Mouse (Mus musculus): ENCODE data around the gene Usp7. TPM values are rescaled to one million over a fixed set of nuclear protein-coding genes. Genes with fewer than 3 reads are reported as not detected.
"Not testable (repeated sequence)": the region's sequence is repeated elsewhere in the genome, so short reads cannot be mapped to it uniquely, and the experiment has no call there.

Gene Usp7
- polyA plus RNA-seq, 1 experiment: 8.0 TPM

DNA sequence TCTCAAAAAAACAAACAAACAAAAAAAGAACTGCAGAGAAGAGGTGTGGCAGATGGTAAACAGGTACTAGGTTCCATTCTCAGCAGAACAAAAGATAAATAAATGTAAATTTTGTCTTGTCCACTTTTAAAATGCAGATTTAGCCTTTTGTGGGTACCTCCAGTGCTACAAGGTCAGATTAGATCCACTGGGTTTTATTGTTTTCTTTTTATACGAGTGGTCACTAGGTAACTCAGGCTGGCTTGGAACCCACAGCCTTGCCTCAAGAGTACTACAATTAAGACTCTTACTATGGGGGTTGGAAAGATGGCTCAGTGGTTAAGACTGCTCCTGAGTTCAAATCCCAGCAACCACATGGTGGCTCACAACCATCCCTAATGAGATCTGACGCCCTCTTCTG, 33.9 kb downstream of the Usp7 start:
- Histone ChIP-seq H3K4me1 (no peaks in the 10 kb centered on the region), H3K27me3 (replicated peaks) (peaks cover 5% of the 10 kb centered on the region), H3K36me3 (replicated peaks; ENCODE audit: low read length) (no peaks in the 10 kb centered on the region), H3K4me3 (replicated peaks) (no peak overlapping the region), H3K9me3 (no peaks in the 10 kb centered on the region)
- no peak for TF ChIP-seq FLI1 (IDR thresholded peaks at IDR 0.05; ENCODE audit: low read length)
- TF ChIP-seq GATA1 (IDR thresholded peaks at IDR 0.05; ENCODE audit: borderline replicate concordance, low read length): no peak

DNA sequence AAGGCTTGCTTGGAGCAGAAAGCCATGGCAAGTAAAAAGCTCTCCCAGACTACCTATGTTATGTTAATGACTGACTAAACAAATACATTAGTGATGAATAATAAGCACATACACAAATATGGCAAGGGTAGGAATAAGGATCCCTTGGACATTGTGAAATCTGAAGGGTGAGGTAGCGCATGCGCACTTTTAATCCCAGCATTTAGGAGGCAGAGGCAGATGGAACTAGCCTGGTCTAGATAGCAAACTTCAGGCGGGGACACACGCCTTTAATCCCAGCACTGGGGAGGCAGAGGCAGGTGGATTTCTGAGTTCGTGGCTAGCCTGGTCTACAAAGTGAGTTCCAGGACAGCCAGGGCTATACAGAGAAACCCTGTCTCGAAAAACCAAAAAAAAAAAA, 34.5 kb downstream of the Usp7 start:
- not testable (repeated sequence) for H3K4me3 ChIP-seq (replicated peaks); H3K4me1 ChIP-seq; H3K27me3 ChIP-seq (replicated peaks); H3K9me3 ChIP-seq; H3K36me3 ChIP-seq (replicated peaks; ENCODE audit: low read length)

DNA sequence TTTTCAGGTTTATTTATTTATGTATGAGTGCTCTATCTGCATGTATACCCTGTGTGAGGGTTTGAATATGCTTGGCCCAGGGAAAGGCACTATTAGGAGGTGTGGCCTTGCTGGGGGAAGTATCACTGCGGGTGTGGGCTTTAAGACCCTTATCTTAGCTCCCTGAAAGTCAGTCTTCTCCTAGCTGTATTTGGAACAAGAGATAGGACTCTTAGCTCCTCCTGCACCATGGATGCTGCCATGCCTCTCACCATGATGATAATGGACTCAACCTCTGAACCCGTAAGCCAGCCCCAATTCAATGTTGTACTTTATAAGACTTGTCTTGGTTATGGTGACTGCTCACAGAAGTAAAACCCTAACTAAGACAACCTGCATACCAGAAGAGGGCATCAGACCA, 39.8 kb downstream of the Usp7 start:
- Histone ChIP-seq H3K9me3 (no peaks in the 10 kb centered on the region), H3K4me1 (peaks cover 28% of the 10 kb centered on the region), H3K4me3 (replicated peaks) (no peak overlapping the region), H3K27me3 (replicated peaks) (peaks cover 2% of the 10 kb centered on the region), H3K36me3 (replicated peaks; ENCODE audit: low read length) (no peaks in the 10 kb centered on the region)
- TF ChIP-seq GATA1 (IDR thresholded peaks at IDR 0.05; ENCODE audit: borderline replicate concordance, low read length) (no peak), FLI1 (IDR thresholded peaks at IDR 0.05; ENCODE audit: low read length) (no peak)

DNA sequence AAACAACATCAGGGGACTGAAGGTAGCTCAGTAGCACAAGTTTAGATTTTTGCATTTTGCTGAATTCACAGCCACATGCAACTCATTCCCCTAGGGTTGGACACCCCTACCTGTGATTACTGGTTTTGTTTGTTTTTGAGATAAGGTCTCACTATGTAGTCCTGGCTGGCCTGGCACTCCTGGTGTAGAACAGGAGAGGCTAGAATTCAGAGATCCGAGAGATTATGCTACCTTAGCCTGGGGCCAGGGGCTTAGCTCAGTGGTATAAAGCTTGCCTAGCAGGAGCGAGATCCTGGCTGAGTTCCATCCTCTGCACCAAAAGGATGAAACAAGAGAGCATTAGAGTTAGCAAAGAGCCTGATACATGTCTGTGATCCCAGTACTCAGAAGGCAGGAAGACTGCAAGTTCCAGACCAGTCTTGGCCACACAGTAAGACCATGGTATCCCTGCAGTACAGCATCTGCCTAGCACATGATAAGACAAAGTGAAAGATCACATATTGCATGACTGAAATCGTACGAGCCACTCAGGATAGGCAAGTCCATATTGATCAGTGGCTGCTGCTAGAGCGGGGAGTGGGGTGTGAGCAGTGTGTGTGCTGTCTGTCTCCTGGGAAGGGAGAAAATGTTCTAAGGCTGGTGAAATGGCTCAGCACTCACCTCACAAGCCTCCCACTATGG, 40.4 kb downstream of the Usp7 start:
- H3K27me3 ChIP-seq (replicated peaks): peaks cover 2% of the 10 kb centered on the region
- H3K36me3 ChIP-seq (replicated peaks; ENCODE audit: low read length): no peaks in the 10 kb centered on the region
- no peak overlapping the region for H3K4me3 ChIP-seq (replicated peaks)
- peaks cover 34% of the 10 kb centered on the region for H3K4me1 ChIP-seq
- TF ChIP-seq GATA1 (IDR thresholded peaks at IDR 0.05; ENCODE audit: borderline replicate concordance, low read length) (no peak), FLI1 (IDR thresholded peaks at IDR 0.05; ENCODE audit: low read length) (no peak)
- no peaks in the 10 kb centered on the region for H3K9me3 ChIP-seq

DNA sequence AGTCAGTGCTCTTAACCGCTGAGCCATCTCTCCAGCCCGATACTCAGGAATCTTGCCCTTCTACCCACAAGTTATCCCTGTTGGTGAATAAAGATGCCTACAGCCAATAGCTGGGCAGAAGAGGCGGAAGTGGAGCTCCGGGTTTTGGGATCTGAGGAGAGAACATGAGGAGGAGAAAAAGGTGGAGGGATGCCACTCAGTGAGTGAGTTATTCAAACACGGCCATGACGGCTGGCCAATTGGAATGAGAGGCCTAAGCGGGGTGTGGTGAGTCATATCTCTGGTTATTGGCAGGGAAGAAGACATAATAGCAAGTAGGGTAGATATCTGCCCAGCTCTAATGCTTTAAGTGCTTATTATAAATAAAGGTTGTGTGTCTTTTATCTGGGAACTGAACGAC, 43.2 kb downstream of the Usp7 start:
- Histone ChIP-seq H3K4me1 (peaks cover 55% of the 10 kb centered on the region), H3K27me3 (replicated peaks) (no peaks in the 10 kb centered on the region), H3K36me3 (replicated peaks; ENCODE audit: low read length) (no peaks in the 10 kb centered on the region), H3K9me3 (peaks cover 3% of the 10 kb centered on the region; the same call in 1 of the 2 replicates), H3K4me3 (replicated peaks) (no peak overlapping the region)
- no peak for TF ChIP-seq FLI1 (IDR thresholded peaks at IDR 0.05; ENCODE audit: low read length)
- TF ChIP-seq GATA1 (IDR thresholded peaks at IDR 0.05; ENCODE audit: borderline replicate concordance, low read length): no peak

DNA sequence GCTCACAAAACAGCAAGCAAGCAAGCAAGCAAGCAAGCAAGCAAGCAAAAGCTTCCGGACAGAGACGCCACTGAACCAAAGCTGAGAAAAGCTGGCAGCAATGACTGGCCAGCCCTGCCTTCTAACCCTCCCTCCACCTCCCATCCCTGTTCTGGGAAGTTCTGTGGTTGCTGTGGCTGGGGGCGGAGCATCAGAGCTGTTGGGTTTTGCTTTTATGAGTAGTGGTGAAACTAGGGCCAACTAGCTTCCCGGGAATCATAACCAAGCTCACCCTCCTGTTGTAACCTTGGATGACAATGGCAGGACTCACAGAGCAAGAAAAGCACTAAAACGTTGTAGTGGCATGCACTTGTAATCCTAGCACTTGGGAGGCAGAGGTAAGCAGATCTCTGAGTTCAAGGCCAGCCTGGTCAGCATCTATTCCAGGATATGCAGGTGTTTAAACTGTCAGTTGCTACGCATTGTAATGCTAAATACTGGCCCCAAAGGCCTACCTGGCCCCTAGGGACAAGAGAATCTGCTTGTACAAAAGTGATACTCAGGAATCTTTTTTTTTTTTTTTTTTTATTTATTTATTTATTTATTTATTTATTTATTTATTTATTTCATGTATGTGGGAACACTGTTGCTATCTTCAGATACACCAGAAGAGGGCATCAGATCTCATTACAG, 43.8 kb downstream of the Usp7 start:
- Histone ChIP-seq H3K36me3 (replicated peaks; ENCODE audit: low read length) (no peaks in the 10 kb centered on the region), H3K27me3 (replicated peaks) (no peaks in the 10 kb centered on the region), H3K4me1 (peaks cover 56% of the 10 kb centered on the region), H3K4me3 (replicated peaks) (peak overlapping the region; percentile 74), H3K9me3 (peaks cover 3% of the 10 kb centered on the region; the same call in 1 of the 2 replicates)
- TF ChIP-seq FLI1 (IDR thresholded peaks at IDR 0.05; ENCODE audit: low read length) (no peak), GATA1 (IDR thresholded peaks at IDR 0.05; ENCODE audit: borderline replicate concordance, low read length) (no peak)

DNA sequence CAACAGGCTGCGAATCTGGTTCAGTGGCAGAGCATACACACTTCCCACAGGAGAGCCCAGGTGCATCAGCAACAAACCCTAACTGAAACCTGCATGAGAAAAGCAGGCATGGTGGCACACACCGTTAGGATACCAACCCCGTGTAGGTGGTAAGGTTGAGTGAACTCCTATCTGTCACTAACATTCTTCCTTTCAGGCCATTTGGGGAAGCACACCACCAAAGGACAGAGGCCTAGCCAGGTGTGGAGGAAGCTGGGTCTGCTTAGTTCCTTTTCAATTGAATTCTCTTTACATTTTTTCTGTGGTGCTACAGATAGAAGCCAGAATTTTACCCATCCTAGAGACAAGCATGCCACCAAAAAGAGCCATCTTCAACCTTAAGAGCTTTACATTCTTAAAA, 44.3 kb downstream of the Usp7 start:
- H3K27me3 ChIP-seq (replicated peaks): no peaks in the 10 kb centered on the region
- peaks cover 54% of the 10 kb centered on the region for H3K4me1 ChIP-seq
- H3K4me3 ChIP-seq (replicated peaks): peak overlapping the region; percentile 83
- TF ChIP-seq GATA1 (IDR thresholded peaks at IDR 0.05; ENCODE audit: borderline replicate concordance, low read length) (no peak), FLI1 (IDR thresholded peaks at IDR 0.05; ENCODE audit: low read length) (no peak)
- H3K36me3 ChIP-seq (replicated peaks; ENCODE audit: low read length): no peaks in the 10 kb centered on the region
- peaks cover 3% of the 10 kb centered on the region; the same call in 1 of the 2 replicates for H3K9me3 ChIP-seq

DNA sequence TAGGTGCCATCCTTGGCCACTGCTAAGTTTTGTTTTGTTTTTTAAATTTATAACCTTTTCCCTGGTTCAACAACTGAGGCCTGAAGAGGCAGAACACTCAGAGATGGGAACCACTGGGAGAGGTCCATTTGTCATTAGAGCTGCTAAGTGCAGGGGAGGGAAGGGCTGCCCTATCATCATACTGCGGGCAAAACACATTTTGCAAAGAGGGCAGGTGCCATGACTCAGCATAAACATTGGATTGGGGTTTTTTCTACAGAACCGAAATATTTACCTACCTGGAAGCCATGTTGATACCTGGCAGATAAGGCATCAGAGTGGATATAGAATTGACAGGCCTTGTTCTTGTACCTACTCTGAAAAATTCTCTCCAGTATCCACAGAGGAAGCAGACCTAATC, 45.6 kb downstream of the Usp7 start:
- Histone ChIP-seq H3K36me3 (replicated peaks; ENCODE audit: low read length) (no peaks in the 10 kb centered on the region), H3K4me1 (peaks cover 46% of the 10 kb centered on the region), H3K27me3 (replicated peaks) (no peaks in the 10 kb centered on the region), H3K4me3 (replicated peaks) (no peak overlapping the region), H3K9me3 (peaks cover 3% of the 10 kb centered on the region; the same call in 1 of the 2 replicates)
- TF ChIP-seq FLI1 (IDR thresholded peaks at IDR 0.05; ENCODE audit: low read length): no peak
- TF ChIP-seq GATA1 (IDR thresholded peaks at IDR 0.05; ENCODE audit: borderline replicate concordance, low read length): no peak

DNA sequence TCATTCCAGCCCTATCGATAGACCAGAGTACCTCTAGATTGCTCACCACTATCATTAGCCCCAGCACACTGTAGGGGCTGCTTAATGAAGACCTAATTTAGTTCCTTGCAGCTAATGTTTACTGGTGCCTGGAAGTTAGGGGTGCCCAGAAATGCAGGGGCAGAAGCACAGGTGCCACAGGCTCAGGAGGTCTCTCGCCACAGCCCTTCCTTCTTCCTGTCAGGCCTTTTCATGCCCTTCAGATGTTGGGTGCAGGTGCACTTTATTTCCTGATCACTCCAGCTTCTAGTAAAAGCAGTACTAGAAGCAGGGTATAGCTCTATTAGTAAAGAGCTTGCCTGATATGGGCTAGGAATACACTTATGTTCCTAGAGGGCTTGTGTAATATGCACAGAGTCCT, 46.4 kb downstream of the Usp7 start:
- peaks cover 3% of the 10 kb centered on the region; the same call in 1 of the 2 replicates for H3K9me3 ChIP-seq
- H3K36me3 ChIP-seq (replicated peaks; ENCODE audit: low read length): no peaks in the 10 kb centered on the region
- peaks cover 51% of the 10 kb centered on the region for H3K4me1 ChIP-seq
- no peaks in the 10 kb centered on the region for H3K27me3 ChIP-seq (replicated peaks)
- TF ChIP-seq FLI1 (IDR thresholded peaks at IDR 0.05; ENCODE audit: low read length) (no peak), GATA1 (IDR thresholded peaks at IDR 0.05; ENCODE audit: borderline replicate concordance, low read length) (no peak)
- no peak overlapping the region for H3K4me3 ChIP-seq (replicated peaks)

DNA sequence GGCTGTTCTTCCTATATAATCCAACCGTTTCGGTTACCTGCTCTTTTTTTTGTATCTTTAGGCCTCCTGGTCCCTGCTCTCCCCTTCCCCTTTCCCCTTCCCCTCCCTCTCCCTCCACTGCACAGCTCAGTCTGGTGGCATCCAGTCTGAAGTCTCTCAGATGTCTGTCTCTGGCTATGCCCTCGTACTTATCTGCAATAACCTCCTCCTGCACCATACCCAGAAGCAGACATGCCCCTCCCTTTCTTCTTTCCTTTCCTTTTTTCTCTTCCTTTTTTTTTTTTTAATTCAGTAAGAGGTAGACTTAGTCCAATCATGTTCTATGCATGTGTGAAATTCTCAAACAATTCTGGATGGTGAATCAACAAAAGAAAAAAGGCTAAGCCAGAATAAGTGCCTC, 48.1 kb downstream of the Usp7 start:
- TF ChIP-seq GATA1 (IDR thresholded peaks at IDR 0.05; ENCODE audit: borderline replicate concordance, low read length): no peak
- TF ChIP-seq FLI1 (IDR thresholded peaks at IDR 0.05; ENCODE audit: low read length): no peak
- Histone ChIP-seq H3K4me3 (replicated peaks) (no peak overlapping the region), H3K9me3 (peaks cover 3% of the 10 kb centered on the region; the same call in 1 of the 2 replicates), H3K36me3 (replicated peaks; ENCODE audit: low read length) (no peaks in the 10 kb centered on the region), H3K27me3 (replicated peaks) (no peaks in the 10 kb centered on the region), H3K4me1 (peaks cover 61% of the 10 kb centered on the region)
